ENCODE assay signal across 21 mouse cellular contexts in genomic region chr6:54516512-54517134, GRCm38 (mm10). TPM values are rescaled to one million over a fixed set of nuclear protein-coding genes. Genes with fewer than 3 reads are reported as not detected.
DNase-seq lines count a peak whose midpoint lies in the region; ATAC-seq and TF ChIP-seq lines count a peak whose summit lies in the region.
"Had no signal": no experiment of that assay in that cellular context is flagged by ENCODE, and none has a peak within 500 bp of the region (broad histone marks: within the 10 kb centered on the region; RNA-seq: fewer than 3 reads in every experiment).

No protein-coding gene starts in this region.

- no peaks in the 10 kb centered on the region for H3K9me3 ChIP-seq in embryonic facial prominence, embryonic 11.5 days (replicated peaks; ENCODE audit: control insufficient read depth, low read length)
- H3K9me3 ChIP-seq in embryonic facial prominence, embryonic 10.5 days, result no peaks in the 10 kb centered on the region
- no peaks in the 10 kb centered on the region for H3K9me3 ChIP-seq in hindbrain, embryonic 12.5 days (replicated peaks)
- no peaks in the 10 kb centered on the region for H3K9me3 ChIP-seq in hindbrain, embryonic 11.5 days (ENCODE audit: control insufficient read depth, low read length)
- H3K9me3 ChIP-seq in lung, embryonic 14.5 days (ENCODE audit: low read depth, low read length), result no peaks in the 10 kb centered on the region
- no peaks in the 10 kb centered on the region for H3K9me3 ChIP-seq in midbrain, embryonic 15.5 days
- H3K9me3 ChIP-seq: embryonic facial prominence, embryonic 13.5 days; limb, embryonic 13.5 days; liver, embryonic 13.5 days; lung, embryonic 15.5 days; midbrain, embryonic 12.5 days had no signal

- no peaks in the 10 kb centered on the region for H3K4me1 ChIP-seq in embryonic facial prominence, embryonic 11.5 days (ENCODE audit: control insufficient read depth, insufficient read depth, low read length)
- H3K4me1 ChIP-seq in embryonic facial prominence, embryonic 10.5 days, result peaks cover 9% of the 10 kb centered on the region; the same call in 1 of the 2 replicates
- H3K4me1 ChIP-seq in hindbrain, embryonic 12.5 days, result no peaks in the 10 kb centered on the region
- H3K4me1 ChIP-seq in hindbrain, embryonic 11.5 days (replicated peaks; ENCODE audit: control insufficient read depth, insufficient read depth, low read length), result no peaks in the 10 kb centered on the region
- H3K4me1 ChIP-seq in lung, embryonic 14.5 days (ENCODE audit: insufficient read depth), result no peaks in the 10 kb centered on the region
- no peaks in the 10 kb centered on the region for H3K4me1 ChIP-seq in midbrain, embryonic 15.5 days
- H3K4me1 ChIP-seq: embryonic facial prominence, embryonic 13.5 days; limb, embryonic 13.5 days; liver, embryonic 13.5 days; lung, embryonic 15.5 days; midbrain, embryonic 12.5 days had no signal

- ATAC-seq in embryonic facial prominence, embryonic 11.5 days (replicated peaks; ENCODE audit: insufficient number of reproducible peaks, low FRiP score, low TSS enrichment, low read depth), result 0 out of 2 replicates have a peak, but pooled peaks have one; percentile 69
- peak; percentile 22 for ATAC-seq in hindbrain, embryonic 12.5 days (ENCODE audit: low FRiP score)
- no peak for ATAC-seq in hindbrain, embryonic 11.5 days (ENCODE audit: low FRiP score)
- peak; percentile 35; the same call in 1 of the 2 replicates for ATAC-seq in lung, embryonic 14.5 days (ENCODE audit: insufficient read depth)
- ATAC-seq in midbrain, embryonic 15.5 days (replicated peaks), result peak; percentile 43

- WGBS in embryonic facial prominence, embryonic 11.5 days, result 78% methylated on average over 2 of the region's 2 CpGs
- 85% methylated on average over 2 of the region's 2 CpGs for WGBS in embryonic facial prominence, embryonic 10.5 days
- 89% methylated on average over 2 of the region's 2 CpGs for WGBS in hindbrain, embryonic 12.5 days
- 92% methylated on average over 2 of the region's 2 CpGs for WGBS in hindbrain, embryonic 11.5 days
- WGBS in lung, embryonic 14.5 days, result 93% methylated on average over 2 of the region's 2 CpGs
- 92% methylated on average over 2 of the region's 2 CpGs for WGBS in midbrain, embryonic 15.5 days

- no peak overlapping the region for H3K27ac ChIP-seq in embryonic facial prominence, embryonic 11.5 days (replicated peaks; ENCODE audit: low read depth, low read length)
- no peak overlapping the region for H3K27ac ChIP-seq in embryonic facial prominence, embryonic 10.5 days (replicated peaks)
- no peak overlapping the region for H3K27ac ChIP-seq in hindbrain, embryonic 12.5 days
- no peak overlapping the region for H3K27ac ChIP-seq in hindbrain, embryonic 11.5 days (ENCODE audit: low read depth, low read length)
- H3K27ac ChIP-seq in lung, embryonic 14.5 days (ENCODE audit: low read depth), result no peak overlapping the region
- H3K27ac ChIP-seq in midbrain, embryonic 15.5 days, result no peak overlapping the region
- H3K27ac ChIP-seq: embryonic facial prominence, embryonic 13.5 days; limb, embryonic 13.5 days; liver, embryonic 13.5 days; lung, embryonic 15.5 days; macrophage; midbrain, embryonic 12.5 days had no signal

- H3K36me3 ChIP-seq in embryonic facial prominence, embryonic 11.5 days (replicated peaks; ENCODE audit: control insufficient read depth, insufficient read depth, low read depth, low read length), result no peaks in the 10 kb centered on the region
- H3K36me3 ChIP-seq in embryonic facial prominence, embryonic 10.5 days (replicated peaks), result peaks cover 5% of the 10 kb centered on the region; the same call in 1 of the 2 replicates
- peaks cover 40% of the 10 kb centered on the region for H3K36me3 ChIP-seq in hindbrain, embryonic 12.5 days
- no peaks in the 10 kb centered on the region for H3K36me3 ChIP-seq in hindbrain, embryonic 11.5 days (ENCODE audit: control insufficient read depth, insufficient read depth, low read length)
- H3K36me3 ChIP-seq in lung, embryonic 14.5 days (ENCODE audit: insufficient read depth), result no peaks in the 10 kb centered on the region
- peaks cover 7% of the 10 kb centered on the region; the same call in 1 of the 2 replicates for H3K36me3 ChIP-seq in midbrain, embryonic 15.5 days (replicated peaks)
- H3K36me3 ChIP-seq: embryonic facial prominence, embryonic 13.5 days; limb, embryonic 13.5 days; liver, embryonic 13.5 days; lung, embryonic 15.5 days had no signal

- no peak for TF ChIP-seq CTCF in lung, embryonic 14.5 days (IDR thresholded peaks at IDR 0.05; ENCODE audit: low read depth)

- no peak overlapping the region for H3K4me2 ChIP-seq in embryonic facial prominence, embryonic 11.5 days (ENCODE audit: low read depth, low read length)
- no peak overlapping the region for H3K4me2 ChIP-seq in hindbrain, embryonic 12.5 days (replicated peaks)
- no peak overlapping the region for H3K4me2 ChIP-seq in hindbrain, embryonic 11.5 days (replicated peaks; ENCODE audit: low read depth, low read length)
- H3K4me2 ChIP-seq in lung, embryonic 14.5 days, result no peak overlapping the region
- no peak overlapping the region for H3K4me2 ChIP-seq in midbrain, embryonic 15.5 days
- H3K4me2 ChIP-seq: embryonic facial prominence, embryonic 13.5 days; limb, embryonic 13.5 days; liver, embryonic 13.5 days; lung, embryonic 15.5 days; midbrain, embryonic 12.5 days had no signal

- no peak overlapping the region for H3K9ac ChIP-seq in embryonic facial prominence, embryonic 11.5 days (replicated peaks; ENCODE audit: low read length)
- no peak overlapping the region for H3K9ac ChIP-seq in hindbrain, embryonic 12.5 days
- no peak overlapping the region for H3K9ac ChIP-seq in hindbrain, embryonic 11.5 days (ENCODE audit: low read depth, low read length)
- no peak overlapping the region for H3K9ac ChIP-seq in lung, embryonic 14.5 days
- H3K9ac ChIP-seq in midbrain, embryonic 15.5 days, result no peak overlapping the region
- H3K9ac ChIP-seq: embryonic facial prominence, embryonic 13.5 days; limb, embryonic 13.5 days; liver, embryonic 13.5 days; lung, embryonic 15.5 days; midbrain, embryonic 12.5 days had no signal

- no peak for DNase-seq in embryonic facial prominence, embryonic 11.5 days (ENCODE audit: low spot score)
- DNase-seq in embryonic facial prominence, embryonic 10.5 days (ENCODE audit: low spot score), result no peak
- DNase-seq in hindbrain, embryonic 11.5 days (ENCODE audit: low spot score), result no peak
- no peak for DNase-seq in lung, embryonic 14.5 days
- DNase-seq in lung, postnatal 36 days, result no peak
- no peak for DNase-seq in right cerebral cortex, postnatal 10 days (ENCODE audit: low spot score in 2 of 2)
- DNase-seq: adrenal gland, adult 8-10 months; cerebellum, adult 8-10 months; gastrocnemius, postnatal 14 days; heart, adult 18-20 months; kidney, adult 11 months; kidney, postnatal 4 days; liver, embryonic 13.5 days; thymus, postnatal 14 days had no signal

- H3K4me3 ChIP-seq in embryonic facial prominence, embryonic 11.5 days (ENCODE audit: low read depth, low read length), result no peak overlapping the region
- no peak overlapping the region for H3K4me3 ChIP-seq in embryonic facial prominence, embryonic 10.5 days
- H3K4me3 ChIP-seq in hindbrain, embryonic 12.5 days, result no peak overlapping the region
- no peak overlapping the region for H3K4me3 ChIP-seq in hindbrain, embryonic 11.5 days (ENCODE audit: low read depth, low read length)
- H3K4me3 ChIP-seq in lung, embryonic 14.5 days (ENCODE audit: low read depth, low read length), result no peak overlapping the region
- no peak overlapping the region for H3K4me3 ChIP-seq in midbrain, embryonic 15.5 days
- H3K4me3 ChIP-seq: embryonic facial prominence, embryonic 13.5 days; limb, embryonic 13.5 days; liver, embryonic 13.5 days; lung, embryonic 15.5 days; midbrain, embryonic 12.5 days had no signal

- H3K27me3 ChIP-seq in embryonic facial prominence, embryonic 11.5 days (ENCODE audit: control insufficient read depth, insufficient read depth, low read length), result no peaks in the 10 kb centered on the region
- H3K27me3 ChIP-seq in embryonic facial prominence, embryonic 10.5 days (replicated peaks; ENCODE audit: low read depth, poor library complexity, severe bottlenecking), result peaks cover 7% of the 10 kb centered on the region
- H3K27me3 ChIP-seq in hindbrain, embryonic 12.5 days, result no peaks in the 10 kb centered on the region
- H3K27me3 ChIP-seq in hindbrain, embryonic 11.5 days (ENCODE audit: control insufficient read depth, insufficient read depth, low read length), result no peaks in the 10 kb centered on the region
- no peaks in the 10 kb centered on the region for H3K27me3 ChIP-seq in lung, embryonic 14.5 days (ENCODE audit: insufficient read depth, low read length)
- H3K27me3 ChIP-seq in midbrain, embryonic 15.5 days (replicated peaks), result no peaks in the 10 kb centered on the region
- H3K27me3 ChIP-seq: lung, embryonic 15.5 days; midbrain, embryonic 12.5 days had no signal

RNA-seq across cellular contexts. Expression of gene Scrn1, which starts 49.7 kb away (rescaled TPM):
- polyA plus RNA-seq in embryonic facial prominence, embryonic 11.5 days (2014; fragmentation: Nextera tagmentation; extraction: Ambion mirVana), result 24.4 and 25.4 TPM in 2 replicates
- polyA plus RNA-seq in embryonic facial prominence, embryonic 10.5 days (2016; fragmentation: Nextera tagmentation; extraction: Ambion mirVana), result 20.0 and 24.0 TPM in 2 replicates
- polyA plus RNA-seq in hindbrain, embryonic 12.5 days (2016; fragmentation: Nextera tagmentation; extraction: Ambion mirVana), result 79.3 and 89.4 TPM in 2 replicates
- polyA plus RNA-seq in hindbrain, embryonic 11.5 days (2014; fragmentation: Nextera tagmentation; extraction: Ambion mirVana), result 70.4 and 75.2 TPM in 2 replicates
- 1.9 and 2.4 TPM in 2 replicates for polyA plus RNA-seq in lung, embryonic 14.5 days (2014; fragmentation: Nextera tagmentation; extraction: Ambion mirVana)
- 119 and 123 TPM in 2 replicates for polyA plus RNA-seq in midbrain, embryonic 15.5 days (2015; fragmentation: Nextera tagmentation; extraction: Ambion mirVana)
- polyA plus RNA-seq: macrophage had no signal
